Mouse (Mus musculus) spleen, embryonic (tissue): ENCODE data around the gene Psmc6.

Source experiments
- CTCF ChIA-PET: fragments of 350-600 bp; sonication (Branson Sonifier 250); formaldehyde crosslinking; loops from one replicate; lab custom pipeline; 2022; lab: Charles Lee

The Psmc6 gene

DNA sequence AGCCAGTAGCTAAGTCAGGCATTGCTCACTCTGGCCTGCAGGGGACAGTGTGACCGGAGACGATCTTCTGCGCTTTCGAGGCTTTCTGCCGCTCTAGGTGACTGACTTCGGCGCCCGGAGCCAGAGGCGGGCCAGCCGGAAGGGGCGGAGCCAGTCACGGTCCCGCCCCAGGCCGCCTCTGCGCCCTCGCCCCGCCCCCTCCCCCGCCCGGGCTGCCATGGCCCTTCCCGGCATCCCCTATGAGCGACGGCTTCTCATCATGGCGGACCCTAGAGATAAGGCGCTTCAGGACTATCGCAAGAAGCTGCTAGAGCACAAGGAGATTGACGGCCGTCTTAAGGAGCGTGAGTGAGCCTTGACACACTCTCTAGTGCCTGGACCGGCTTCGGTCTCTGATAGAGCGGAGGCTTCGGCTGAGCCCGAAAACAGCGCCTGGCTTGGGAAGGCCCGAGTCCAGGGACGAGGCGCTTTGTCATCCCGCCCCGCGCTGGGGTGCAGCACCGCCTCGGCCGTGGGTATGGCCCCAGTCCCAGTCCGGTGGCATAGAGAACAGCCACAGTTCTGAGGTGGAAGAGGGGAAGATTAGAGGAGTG, at the start of gene Psmc6:
Psmc6 (plus strand) TSS at position 200 of the 593 bp plus-strand sequence.
- CTCF ChIA-PET, result interaction anchor here (0.6 to 0.7 kb wide), 3 partner anchors 24 to 268 kb away, joined by 4 to 6 read pairs (median 4); no protein-coding TSS in a partner anchor

- CTCF ChIA-PET, result no interaction called here
Observed at GRCm38 (mm10) chr14:45282066-45282465, 47.5 kb upstream of the Psmc6 start.

GRCm38 (mm10) chr14:45291608-45292007, 38.0 kb upstream of the Psmc6 start:
- CTCF ChIA-PET, result no interaction called here

- CTCF ChIA-PET, result no interaction called here
Observed at GRCm38 (mm10) chr14:45303939-45304338, 25.6 kb upstream of the Psmc6 start.

GRCm38 (mm10) chr14:45304389-45304788, 25.2 kb upstream of the Psmc6 start:
- CTCF ChIA-PET, result no interaction called here

GRCm38 (mm10) chr14:45305852-45306251, 23.7 kb upstream of the Psmc6 start:
- CTCF ChIA-PET, result no interaction called here

DNA sequence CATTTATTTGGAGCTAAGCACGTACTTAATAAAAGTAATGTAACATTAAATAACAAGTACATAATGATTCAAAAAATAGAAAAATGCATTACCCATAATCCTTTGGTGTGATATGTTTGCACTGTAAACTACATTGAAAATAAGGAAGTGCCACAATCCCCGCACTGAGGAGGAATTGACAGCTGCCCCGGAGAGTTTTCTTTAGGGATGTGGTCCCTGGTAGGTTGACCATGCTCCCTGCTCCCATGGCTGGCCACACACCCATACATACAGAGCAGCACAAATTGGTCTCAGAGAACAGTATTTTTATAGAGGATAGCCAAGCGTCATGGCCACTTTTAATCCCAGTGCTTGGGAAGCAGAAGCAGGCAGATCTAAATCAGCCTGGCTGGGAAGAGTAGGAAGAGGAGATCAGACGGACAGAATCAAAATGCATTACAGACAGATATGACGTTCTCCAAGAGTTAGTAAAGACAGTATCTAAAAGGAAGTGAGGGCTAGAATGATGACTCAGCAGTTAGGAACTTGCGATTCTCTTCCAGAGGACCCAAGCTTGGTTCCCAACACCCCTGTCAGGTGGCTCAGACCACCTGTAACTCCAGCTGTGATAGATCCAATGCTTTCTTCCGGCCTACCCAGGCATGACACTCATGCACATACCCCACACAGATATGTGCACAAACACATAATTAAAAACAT, 21.8 kb upstream of the Psmc6 start:
- CTCF ChIA-PET, result no interaction called here

- CTCF ChIA-PET, result no interaction called here
Observed at GRCm38 (mm10) chr14:45309646-45310045, 19.9 kb upstream of the Psmc6 start.

DNA sequence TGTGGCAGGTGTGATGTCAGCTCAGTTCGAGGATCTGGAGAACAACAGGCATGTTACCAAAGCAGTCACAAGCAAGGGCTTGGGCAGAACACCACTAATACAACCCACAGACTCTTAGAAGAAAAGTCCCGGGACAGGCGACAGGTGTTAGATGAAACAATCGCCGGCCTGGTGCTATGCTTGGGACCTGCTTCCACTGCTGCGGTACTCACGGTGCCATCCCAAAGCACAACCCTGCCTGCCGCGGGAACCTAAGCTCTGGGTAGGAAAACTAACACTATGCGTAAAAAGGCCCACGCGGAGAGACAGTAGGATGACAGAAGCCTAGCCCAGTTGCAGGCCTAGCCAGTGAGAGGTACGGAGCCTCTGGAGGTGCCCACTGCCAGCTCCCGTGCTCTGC, 19.5 kb upstream of the Psmc6 start:
- CTCF ChIA-PET, result no interaction called here

DNA sequence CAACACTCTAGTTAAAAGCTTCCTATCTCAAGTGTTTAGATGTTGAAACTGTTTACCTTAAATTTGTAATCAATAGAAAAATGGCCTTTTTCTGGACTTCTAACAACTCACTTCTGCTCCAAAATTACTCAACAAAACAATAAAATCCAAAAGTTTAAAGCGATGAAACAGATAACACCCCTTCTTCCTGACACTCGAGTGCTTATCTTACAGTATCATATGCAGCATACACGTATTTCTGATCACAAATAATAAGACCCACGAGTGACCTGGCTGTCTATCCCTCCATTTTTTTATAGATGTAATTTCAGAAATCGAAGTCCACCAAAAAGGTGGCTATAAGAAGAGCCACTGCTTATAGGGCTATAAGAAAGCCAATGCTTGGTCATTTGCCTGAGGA, 12.7 kb upstream of the Psmc6 start:
- CTCF ChIA-PET, result no interaction called here

DNA sequence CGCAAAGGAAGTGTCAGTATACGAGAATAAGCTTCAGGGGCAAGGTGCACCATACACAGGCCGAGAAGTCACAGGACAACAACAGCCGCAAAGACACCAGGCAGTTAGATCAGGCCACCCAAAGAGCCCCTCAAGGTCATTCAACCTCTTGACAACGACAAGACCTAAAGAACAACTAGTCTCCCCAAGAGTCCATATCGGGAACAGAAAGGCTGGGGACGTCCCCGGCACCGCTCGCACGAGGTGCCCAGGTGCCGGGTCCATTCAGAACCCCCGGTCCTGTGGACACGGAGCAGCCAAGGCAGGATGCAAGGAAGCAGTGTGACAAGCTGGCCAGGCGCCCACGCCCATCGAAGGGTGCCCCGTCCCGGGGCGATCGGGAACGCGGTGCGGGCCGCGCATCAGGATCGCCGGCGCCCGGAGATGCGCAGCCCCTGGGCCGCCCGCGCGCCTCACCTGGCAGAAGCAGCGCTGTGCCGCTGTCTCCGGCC, 11.6 kb upstream of the Psmc6 start:
- CTCF ChIA-PET, result no interaction called here

- CTCF ChIA-PET, result no interaction called here
Observed at GRCm38 (mm10) chr14:45318426-45319236, 11.0 kb upstream of the Psmc6 start, which contains the start of gene Ero1l. TSS of gene Ero1l (minus strand) at chr14:45318771.

DNA sequence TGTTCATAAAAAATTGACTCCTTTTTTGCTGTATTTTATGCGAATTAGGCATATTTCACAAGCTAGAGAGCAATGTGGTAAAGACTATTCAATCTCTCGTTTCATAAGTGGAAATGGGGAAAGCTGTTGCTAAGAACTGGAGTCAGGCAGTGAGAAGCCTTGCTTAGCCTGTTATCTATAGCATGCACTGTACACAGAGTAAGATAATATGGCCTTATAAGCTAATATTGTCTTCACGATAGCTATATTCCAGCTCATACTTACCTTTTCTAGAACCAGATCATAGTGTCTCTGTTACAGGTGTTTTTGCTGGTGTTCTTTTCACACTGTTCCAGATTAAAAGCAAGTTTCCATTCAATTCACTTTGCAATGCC, 10.4 kb upstream of the Psmc6 start:
- CTCF ChIA-PET, result no interaction called here

DNA sequence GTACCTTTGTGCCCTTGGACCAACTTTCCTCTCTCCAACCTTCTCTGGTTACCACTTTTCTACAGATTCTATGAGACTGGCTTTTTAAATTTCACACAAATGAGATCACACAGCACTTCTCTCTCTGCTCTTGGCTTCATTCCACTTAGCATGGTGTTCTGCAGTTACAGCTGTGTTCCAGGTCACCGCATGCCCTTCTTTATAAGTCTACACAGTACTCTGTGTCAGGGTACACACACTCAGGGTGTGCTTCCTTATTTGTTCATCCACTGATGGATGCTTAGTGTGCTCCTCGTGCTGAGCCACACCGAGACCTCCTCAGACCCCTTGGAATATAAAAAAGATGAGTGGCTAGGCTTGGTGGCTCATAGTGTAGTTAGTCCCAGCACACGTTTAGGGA, 9.5 kb upstream of the Psmc6 start:
- CTCF ChIA-PET, result no interaction called here

DNA sequence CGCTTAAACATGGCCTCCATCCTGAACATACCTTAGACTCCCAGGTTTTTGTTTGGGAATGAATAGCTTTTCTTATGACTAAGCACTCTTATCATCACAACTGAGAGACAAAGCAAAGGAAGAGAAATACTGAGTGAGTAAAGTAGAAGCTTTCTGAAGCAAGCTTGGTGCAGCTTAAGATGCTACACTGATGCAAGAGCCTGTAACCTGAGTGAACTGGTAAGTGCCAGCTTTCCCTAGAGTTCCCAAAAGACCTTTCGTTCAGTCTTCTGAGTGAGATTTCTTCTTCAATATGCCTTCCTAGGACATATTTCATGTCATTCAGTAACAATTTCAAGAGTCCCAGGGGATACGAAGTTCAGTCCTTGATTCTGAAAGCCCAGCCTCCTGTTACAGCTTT, 8.5 kb upstream of the Psmc6 start:
- CTCF ChIA-PET, result no interaction called here

GRCm38 (mm10) chr14:45321622-45322021, 8.0 kb upstream of the Psmc6 start:
- CTCF ChIA-PET, result no interaction called here

DNA sequence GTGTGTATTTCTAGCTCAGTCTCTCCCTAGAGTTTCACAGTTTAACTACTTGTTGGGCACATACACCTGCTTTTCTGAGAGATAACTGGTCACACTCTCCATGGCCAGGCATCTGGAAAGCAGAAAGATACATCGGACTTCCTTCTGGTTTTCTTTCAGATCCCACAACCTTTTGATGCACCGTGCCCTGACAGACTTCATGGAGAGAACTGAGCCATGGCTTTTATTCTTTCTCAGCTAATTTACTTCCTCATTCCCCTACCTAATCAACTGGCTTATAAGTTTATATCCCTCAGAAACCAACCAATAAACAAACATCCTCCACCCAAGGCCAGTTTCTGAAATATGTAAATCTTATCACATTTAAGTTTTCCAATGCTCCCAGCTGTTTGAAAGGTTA, 7.1 kb upstream of the Psmc6 start:
- CTCF ChIA-PET, result no interaction called here

- CTCF ChIA-PET, result no interaction called here
Observed at GRCm38 (mm10) chr14:45323320-45323719, 6.3 kb upstream of the Psmc6 start.

- CTCF ChIA-PET, result no interaction called here
Observed at GRCm38 (mm10) chr14:45325471-45325870, 4.1 kb upstream of the Psmc6 start.

DNA sequence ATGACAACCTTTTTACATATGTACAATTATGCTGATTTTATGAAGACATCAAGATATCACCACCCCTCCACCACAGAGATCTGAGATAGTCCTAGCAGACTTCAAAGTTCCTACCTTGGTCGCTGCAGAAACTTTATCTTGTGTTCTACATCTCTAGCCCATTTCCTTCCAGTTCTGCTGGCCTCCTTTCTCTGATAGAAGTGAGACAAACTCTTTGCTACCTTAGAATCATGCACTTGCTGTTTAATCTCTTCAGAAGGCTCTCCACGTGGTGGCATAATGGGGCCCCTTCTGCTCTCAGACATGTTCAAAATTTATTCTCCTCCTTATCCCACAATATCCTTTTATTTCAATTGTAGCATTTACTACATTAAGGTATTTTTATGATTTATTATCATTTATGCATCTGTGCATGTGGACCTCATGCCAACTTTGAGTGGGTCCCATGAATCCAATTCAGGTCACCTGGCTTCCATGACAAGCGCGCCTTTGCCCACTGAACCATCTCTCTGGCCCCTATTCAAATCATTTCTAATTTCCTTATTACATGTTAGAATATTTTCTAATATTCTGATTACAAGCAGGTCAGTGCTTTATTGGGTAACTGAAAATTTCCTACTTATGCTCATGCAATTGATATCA, 1.4 kb upstream of the Psmc6 start:
- CTCF ChIA-PET, result no interaction called here

DNA sequence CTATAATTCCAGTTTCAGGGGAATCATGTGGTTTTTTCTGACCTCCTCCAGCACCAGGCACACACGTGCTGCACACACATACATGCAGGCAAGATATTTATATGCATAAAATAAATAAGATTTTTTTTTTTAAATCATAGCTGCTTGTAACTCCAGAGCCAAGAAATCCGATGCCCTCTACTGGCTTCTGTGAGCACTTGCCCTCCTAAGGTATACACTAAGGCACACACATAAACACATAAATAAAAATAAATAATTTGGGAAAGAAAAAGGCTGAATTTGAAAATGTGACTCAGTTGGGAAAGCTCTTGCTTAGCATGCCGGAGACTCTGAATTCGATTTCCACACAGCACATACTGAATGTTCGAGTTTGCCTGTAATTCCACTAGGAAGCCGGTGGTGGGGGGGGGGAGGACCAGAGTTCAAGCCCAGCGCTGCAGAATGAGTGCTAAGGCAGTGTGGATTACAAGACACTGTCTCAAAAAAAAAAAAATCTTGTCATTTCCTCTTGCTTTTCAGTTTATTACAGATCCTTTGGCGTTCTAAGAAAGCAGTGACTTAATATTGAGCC, 485 bp upstream of the Psmc6 start:
- CTCF ChIA-PET, result interaction anchor here (0.6 to 0.7 kb wide), 2 partner anchors 24 to 57 kb away, joined by 4 read pairs; no protein-coding TSS in a partner anchor
